In genomic region chr14:33922771-33923167, GRCm38 (mm10) we compare ENCODE assay signal across 9 mouse cellular contexts. TPM values are rescaled to one million over a fixed set of nuclear protein-coding genes. Genes with fewer than 3 reads are reported as not detected.
DNase-seq lines count a peak whose midpoint lies in the region; ATAC-seq and TF ChIP-seq lines count a peak whose summit lies in the region.
"Had no signal": no experiment of that assay in that cellular context is flagged by ENCODE, and none has a peak within 500 bp of the region (broad histone marks: within the 10 kb centered on the region; RNA-seq: fewer than 3 reads in every experiment).

No protein-coding gene starts in this region.

- H3K9me3 ChIP-seq in lung, postnatal 0 days (ENCODE audit: low read length): no peaks in the 10 kb centered on the region
- H3K9me3 ChIP-seq in limb, embryonic 15.5 days: no peaks in the 10 kb centered on the region
- no peaks in the 10 kb centered on the region for H3K9me3 ChIP-seq in stomach, embryonic 16.5 days (replicated peaks; ENCODE audit: control insufficient read depth, low read length)

- no peak for TF ChIP-seq EP300 in lung, postnatal 0 days (IDR thresholded peaks at IDR 0.05)

- no peaks in the 10 kb centered on the region for H3K36me3 ChIP-seq in lung, postnatal 0 days (ENCODE audit: insufficient read depth, low read length)
- H3K36me3 ChIP-seq in limb, embryonic 15.5 days: no peaks in the 10 kb centered on the region
- no peaks in the 10 kb centered on the region for H3K36me3 ChIP-seq in stomach, embryonic 16.5 days (ENCODE audit: control insufficient read depth, insufficient read depth, low read length)

- WGBS in lung, postnatal 0 days: 18% methylated on average over 8 of the region's 8 CpGs
- 13% methylated on average over 8 of the region's 8 CpGs for WGBS in limb, embryonic 15.5 days
- WGBS in stomach, embryonic 16.5 days: 15% methylated on average over 8 of the region's 8 CpGs

- ATAC-seq in lung, postnatal 0 days: no peak
- no peak for ATAC-seq in limb, embryonic 15.5 days (ENCODE audit: insufficient number of reproducible peaks, low FRiP score, low TSS enrichment, low read depth)
- ATAC-seq in stomach, embryonic 16.5 days (ENCODE audit: insufficient read depth, low FRiP score): no peak

- DNase-seq in gastrocnemius, adult 2 months: no peak
- DNase-seq in gastrocnemius, postnatal 4 days (ENCODE audit: low spot score in 2 of 2): no peak
- DNase-seq in lung, postnatal 0 days (ENCODE audit: low spot score): no peak
- DNase-seq in lung, postnatal 36 days: no peak
- no peak for DNase-seq in urinary bladder, postnatal 25 days (ENCODE audit: low spot score)
- no peak for DNase-seq in frontal cortex, postnatal 36 days (ENCODE audit: low spot score in 2 of 2)

- intact Hi-C loops in gastrocnemius, adult 2 months (cut with DNase I): no loop called here

- H3K4me1 ChIP-seq in lung, postnatal 0 days (ENCODE audit: insufficient read depth, low read depth, low read length): 0 out of 2 replicates have a peak, but pooled peaks cover 2% of the 10 kb centered on the region
- H3K4me1 ChIP-seq in limb, embryonic 15.5 days: peaks cover 51% of the 10 kb centered on the region
- H3K4me1 ChIP-seq in stomach, embryonic 16.5 days (ENCODE audit: control insufficient read depth, insufficient read depth, low read length): peaks cover 4% of the 10 kb centered on the region; the same call in 1 of the 2 replicates

- TF ChIP-seq CTCF in gastrocnemius, adult 2 months (IDR thresholded peaks at IDR 0.05): no peak
- no peak for TF ChIP-seq CTCF in lung, postnatal 0 days (IDR thresholded peaks at IDR 0.05)

- H3K4me2 ChIP-seq in lung, postnatal 0 days (replicated peaks; ENCODE audit: low read depth, low read length): peak overlapping the region; percentile 83
- peak overlapping the region; percentile 86 for H3K4me2 ChIP-seq in limb, embryonic 15.5 days
- H3K4me2 ChIP-seq in stomach, embryonic 16.5 days (ENCODE audit: low read depth, low read length): peak overlapping the region; percentile 95

- H3K4me3 ChIP-seq in gastrocnemius, adult 2 months: peak overlapping the region; percentile 71
- peak overlapping the region; percentile 47 for H3K4me3 ChIP-seq in lung, postnatal 0 days (ENCODE audit: low read depth, low read length)
- peak overlapping the region; percentile 53 for H3K4me3 ChIP-seq in limb, embryonic 15.5 days
- H3K4me3 ChIP-seq in stomach, embryonic 16.5 days (replicated peaks; ENCODE audit: low read length): peak overlapping the region; percentile 56

- H3K27me3 ChIP-seq in lung, postnatal 0 days (replicated peaks; ENCODE audit: insufficient read depth, low read length): peaks cover 32% of the 10 kb centered on the region
- peaks cover 24% of the 10 kb centered on the region for H3K27me3 ChIP-seq in limb, embryonic 15.5 days
- H3K27me3 ChIP-seq in stomach, embryonic 16.5 days (ENCODE audit: control insufficient read depth, insufficient read depth, low read length): peaks cover 66% of the 10 kb centered on the region

- H3K27ac ChIP-seq in gastrocnemius, adult 2 months: no peak overlapping the region
- no peak overlapping the region for H3K27ac ChIP-seq in lung, postnatal 0 days (ENCODE audit: low read length)
- peak overlapping the region; percentile 75 for H3K27ac ChIP-seq in limb, embryonic 15.5 days
- no peak overlapping the region for H3K27ac ChIP-seq in stomach, embryonic 16.5 days (ENCODE audit: low read length)

- no peak overlapping the region for H3K9ac ChIP-seq in lung, postnatal 0 days (replicated peaks; ENCODE audit: low read depth)
- H3K9ac ChIP-seq in limb, embryonic 15.5 days: no peak overlapping the region
- H3K9ac ChIP-seq in stomach, embryonic 16.5 days (ENCODE audit: low read length): peak overlapping the region; percentile 66; the same call in 1 of the 2 replicates

RNA-seq across cellular contexts. Expression of gene Gdf10, which starts 0.6 kb away (rescaled TPM):
- total RNA-seq in gastrocnemius, adult 2 months (2021): 1 to 10 TPM; 1.1 to 1.9 TPM
- total RNA-seq in gastrocnemius, postnatal 4 days (2021): 1 to 10 TPM; 3.5 to 5.0 TPM
- polyA plus RNA-seq in lung, postnatal 0 days (2015; fragmentation: Nextera tagmentation; extraction: Ambion mirVana): 1.3 and 1.5 TPM in 2 replicates
- 30.3 and 33.8 TPM in 2 replicates for polyA plus RNA-seq in limb, embryonic 15.5 days (2015; fragmentation: Nextera tagmentation; extraction: Ambion mirVana)
- polyA plus RNA-seq in stomach, embryonic 16.5 days (2015; fragmentation: Nextera tagmentation; extraction: Ambion mirVana): 5.3 and 6.3 TPM in 2 replicates

RNA-seq across cellular contexts. Expression of gene Gdf2, which starts 18.1 kb away (rescaled TPM):
- total RNA-seq in gastrocnemius, adult 2 months (2021): not detected
- total RNA-seq in gastrocnemius, postnatal 4 days (2021): not detected
- 0.07 TPM in 1 of 2 replicates, not detected in the other for polyA plus RNA-seq in lung, postnatal 0 days (2015; fragmentation: Nextera tagmentation; extraction: Ambion mirVana)
- not detected in 2 replicates for polyA plus RNA-seq in limb, embryonic 15.5 days (2015; fragmentation: Nextera tagmentation; extraction: Ambion mirVana)
- polyA plus RNA-seq in stomach, embryonic 16.5 days (2015; fragmentation: Nextera tagmentation; extraction: Ambion mirVana): 0.48 and 0.50 TPM in 2 replicates
- polyA plus RNA-seq: small intestine, adult 2 months had no signal

RNA-seq across cellular contexts. Expression of gene Rbp3, which starts 31.0 kb away (rescaled TPM):
- not detected for total RNA-seq in gastrocnemius, adult 2 months (2021)
- total RNA-seq in gastrocnemius, postnatal 4 days (2021): not detected
- not detected in 2 replicates for polyA plus RNA-seq in lung, postnatal 0 days (2015; fragmentation: Nextera tagmentation; extraction: Ambion mirVana)
- polyA plus RNA-seq in limb, embryonic 15.5 days (2015; fragmentation: Nextera tagmentation; extraction: Ambion mirVana): not detected in 2 replicates
- not detected in 2 replicates for polyA plus RNA-seq in stomach, embryonic 16.5 days (2015; fragmentation: Nextera tagmentation; extraction: Ambion mirVana)
- polyA plus RNA-seq: small intestine, adult 2 months had no signal

RNA-seq across cellular contexts. Expression of gene Zfp488, which starts 55.8 kb away (rescaled TPM):
- not detected for total RNA-seq in gastrocnemius, adult 2 months (2021)
- under 1 TPM; 0.18 to 0.29 TPM for total RNA-seq in gastrocnemius, postnatal 4 days (2021)
- polyA plus RNA-seq in lung, postnatal 0 days (2015; fragmentation: Nextera tagmentation; extraction: Ambion mirVana): not detected in 2 replicates
- polyA plus RNA-seq in limb, embryonic 15.5 days (2015; fragmentation: Nextera tagmentation; extraction: Ambion mirVana): 0.15 and 0.28 TPM in 2 replicates
- 0.06 TPM in 2 replicates for polyA plus RNA-seq in stomach, embryonic 16.5 days (2015; fragmentation: Nextera tagmentation; extraction: Ambion mirVana)
- polyA plus RNA-seq: small intestine, adult 2 months had no signal
